Mouse (Mus musculus): ENCODE data around the gene Gm12184.
"Not testable (repeated sequence)": the region's sequence is repeated elsewhere in the genome, so short reads cannot be mapped to it uniquely, and the experiment has no call there.

Gm12184 gene

GRCm38 (mm10) chr11:48825979-48826751 is at the start of gene Gm12184, which contains the start of gene Trim7:
Gm12184 (minus strand) TSS chr11:48826655.
Trim7 (plus strand) TSS chr11:48826140.
- not testable (repeated sequence) for DNase-seq (ENCODE audit: low read depth)

- DNase-seq (ENCODE audit: low read depth): not testable (repeated sequence)
Measured at GRCm38 (mm10) chr11:48875343-48875837, 48.9 kb upstream of the Gm12184 start.

- DNase-seq (ENCODE audit: low read depth): peak; percentile 83
Measured at GRCm38 (mm10) chr11:48874465-48874864, 48.0 kb upstream of the Gm12184 start.

GRCm38 (mm10) chr11:48873591-48874290 is 47.3 kb upstream of the Gm12184 start:
- no peak for DNase-seq (ENCODE audit: low read depth)

- no peak for DNase-seq (ENCODE audit: low read depth)
Measured at GRCm38 (mm10) chr11:48872695-48873300, 46.3 kb upstream of the Gm12184 start.

GRCm38 (mm10) chr11:48871817-48872541 is 45.5 kb upstream of the Gm12184 start:
- peak; percentile 93 for DNase-seq (ENCODE audit: low read depth)

- DNase-seq (ENCODE audit: low read depth): peak; percentile 92
Measured at GRCm38 (mm10) chr11:48871201-48871772, 44.8 kb upstream of the Gm12184 start, which contains the start of gene Irgm1. Irgm1 (minus strand) TSS chr11:48871683.

GRCm38 (mm10) chr11:48870781-48871180 is 44.3 kb upstream of the Gm12184 start:
- DNase-seq (ENCODE audit: low read depth): peak; percentile 77

GRCm38 (mm10) chr11:48869380-48870110 is 43.1 kb upstream of the Gm12184 start:
- DNase-seq (ENCODE audit: low read depth): no peak

GRCm38 (mm10) chr11:48866481-48866880 is 40.0 kb upstream of the Gm12184 start:
- DNase-seq (ENCODE audit: low read depth): no peak

GRCm38 (mm10) chr11:48863808-48864207 is 37.4 kb upstream of the Gm12184 start:
- DNase-seq (ENCODE audit: low read depth): no peak

GRCm38 (mm10) chr11:48862784-48863319 is 36.4 kb upstream of the Gm12184 start:
- peak; percentile 49 for DNase-seq (ENCODE audit: low read depth)

GRCm38 (mm10) chr11:48859014-48859413 is 32.6 kb upstream of the Gm12184 start:
- peak; percentile 89 for DNase-seq (ENCODE audit: low read depth)

GRCm38 (mm10) chr11:48853474-48854180 is 27.2 kb upstream of the Gm12184 start:
- DNase-seq (ENCODE audit: low read depth): peak; percentile 94

- DNase-seq (ENCODE audit: low read depth): no peak
Measured at GRCm38 (mm10) chr11:48852624-48853473, 26.4 kb upstream of the Gm12184 start.

GRCm38 (mm10) chr11:48852190-48852589 is 25.7 kb upstream of the Gm12184 start:
- DNase-seq (ENCODE audit: low read depth): no peak

GRCm38 (mm10) chr11:48851270-48851995 is 25.0 kb upstream of the Gm12184 start:
- DNase-seq (ENCODE audit: low read depth): peak; percentile 83

- no peak for DNase-seq (ENCODE audit: low read depth)
Measured at GRCm38 (mm10) chr11:48850240-48850639, 23.8 kb upstream of the Gm12184 start.
